Mouse (Mus musculus): ENCODE results near the gene Polm.

GRCm38 (mm10) chr11:5789071-5789753, 48.6 kb downstream of the Polm start:
- TF ChIP-seq ZC3H11A (IDR thresholded peaks at IDR 0.05; ENCODE audit: low read depth, low read length) (no peak; the same call in 1 of the 2 replicates), MAZ (IDR thresholded peaks at IDR 0.05; ENCODE audit: low read depth, low read length) (no peak)

Measured in MEL (cell line).